Mouse (Mus musculus): Measurements from ENCODE around the gene Vps16. TPM values are rescaled to one million over a fixed set of nuclear protein-coding genes. Genes with fewer than 3 reads are reported as not detected.

Gene Vps16
- total and polyA plus RNA-seq, 3 experiments: 76.7 to 119 (median 113) TPM

DNA sequence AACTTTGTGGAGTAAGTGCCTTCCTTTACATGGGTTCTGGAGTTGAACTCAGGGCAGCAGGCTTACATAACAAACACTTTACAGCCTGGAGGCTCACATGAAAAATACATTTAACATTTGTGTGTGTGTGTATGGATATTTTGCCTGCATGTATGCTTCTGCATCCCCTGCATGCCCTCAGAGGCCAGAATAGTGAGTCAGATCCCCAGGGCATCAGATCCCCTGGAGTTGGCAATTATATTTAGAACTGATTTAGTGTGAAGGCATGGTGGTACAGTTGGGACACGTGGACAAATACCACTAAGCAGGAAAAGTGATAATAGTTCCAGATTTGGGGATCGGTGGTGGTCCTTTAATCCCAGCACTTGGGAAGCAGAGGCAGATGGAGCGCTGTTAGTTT is 35.4 kb downstream of the Vps16 start:
- DNase-seq (ENCODE audit: extremely low read depth): no peak
- Histone ChIP-seq H3K4me2 (ENCODE audit: insufficient read depth, low read depth, poor library complexity, severe bottlenecking) (no peak overlapping the region), H3K27me3 (replicated peaks) (no peaks in the 10 kb centered on the region), H3K4me3 (replicated peaks in 1 of 3; ENCODE audit: low read depth in 2 of 3, low read length in 2 of 3, poor library complexity in 1 of 3) (no peak overlapping the region), H3K4me1 (ENCODE audit: control insufficient read depth in 1 of 2, insufficient read depth in 2 of 2) (peaks cover 0 to 5% of the 10 kb centered on the region in 2 experiments; a peak in 1 of 4 replicates), H3K79me2 (replicated peaks; ENCODE audit: control insufficient read depth, extremely low read depth, insufficient read depth, poor library complexity, severe bottlenecking) (peaks cover 15% of the 10 kb centered on the region), H3K36me3 (replicated peaks in 1 of 2; ENCODE audit: control insufficient read depth in 1 of 2, insufficient read depth in 1 of 2, low read length in 1 of 2) (peaks cover 0 to 52% of the 10 kb centered on the region in 2 experiments), H3K27ac (ENCODE audit: insufficient read depth, low read depth) (no peak overlapping the region), H3K9ac (ENCODE audit: insufficient read depth, low read depth) (no peak overlapping the region), H3K9me3 (replicated peaks; ENCODE audit: low read length) (peaks cover 5% of the 10 kb centered on the region)
- TF ChIP-seq JUND (conservative IDR thresholded peaks at IDR 0.05; ENCODE audit: low read depth, low read length) (no peak), CHD2 (IDR thresholded peaks at IDR 0.05; ENCODE audit: low read length) (no peak), SIN3A (IDR thresholded peaks at IDR 0.05; ENCODE audit: low read length) (no peak), POLR2A (IDR thresholded peaks at IDR 0.05; ENCODE audit: low read depth, low read length) (no peak), JUN (IDR thresholded peaks at IDR 0.05; ENCODE audit: insufficient read depth, low read depth, low read length) (no peak), SMC3 (IDR thresholded peaks at IDR 0.05; ENCODE audit: low read depth, low read length) (no peak), ZNF384 (IDR thresholded peaks at IDR 0.05; ENCODE audit: low read depth, low read length) (no peak), MYC (IDR thresholded peaks at IDR 0.05; ENCODE audit: low read depth, low read length) (no peak), MXI1 (IDR thresholded peaks at IDR 0.05; ENCODE audit: low read depth, low read length) (no peak), USF1 (IDR thresholded peaks at IDR 0.05; ENCODE audit: low read depth, low read length) (no peak), MAFK (IDR thresholded peaks at IDR 0.05; ENCODE audit: insufficient replicate concordance, low read length) (no peak), BHLHE40 (IDR thresholded peaks at IDR 0.05; ENCODE audit: low read depth, low read length) (no peak), POLR2AphosphoS2 (IDR thresholded peaks at IDR 0.05; ENCODE audit: low read depth, low read length) (no peak), PAX5 (IDR thresholded peaks at IDR 0.05; ENCODE audit: low read length) (no peak), RAD21 (IDR thresholded peaks at IDR 0.05; ENCODE audit: low read depth, low read length) (no peak), MEF2A (IDR thresholded peaks at IDR 0.05; ENCODE audit: borderline replicate concordance, low read depth, low read length) (no peak), ETS1 (conservative IDR thresholded peaks at IDR 0.05; ENCODE audit: low read depth, low read length) (no peak), MAZ (IDR thresholded peaks at IDR 0.05; ENCODE audit: low read depth, low read length) (no peak)
- dilution Hi-C loops (cut with MboI; ENCODE audit: extremely low pct_ligation_motif_present, extremely low pct_unique_long_range_greater_than_20kb, low sequenced_read_pairs): no loop called here
- in situ Hi-C loops (cut with MboI; ENCODE audit: low pct_ligation_motif_present, low pct_unique_long_range_greater_than_20kb, low sequenced_read_pairs): no loop called here

DNA sequence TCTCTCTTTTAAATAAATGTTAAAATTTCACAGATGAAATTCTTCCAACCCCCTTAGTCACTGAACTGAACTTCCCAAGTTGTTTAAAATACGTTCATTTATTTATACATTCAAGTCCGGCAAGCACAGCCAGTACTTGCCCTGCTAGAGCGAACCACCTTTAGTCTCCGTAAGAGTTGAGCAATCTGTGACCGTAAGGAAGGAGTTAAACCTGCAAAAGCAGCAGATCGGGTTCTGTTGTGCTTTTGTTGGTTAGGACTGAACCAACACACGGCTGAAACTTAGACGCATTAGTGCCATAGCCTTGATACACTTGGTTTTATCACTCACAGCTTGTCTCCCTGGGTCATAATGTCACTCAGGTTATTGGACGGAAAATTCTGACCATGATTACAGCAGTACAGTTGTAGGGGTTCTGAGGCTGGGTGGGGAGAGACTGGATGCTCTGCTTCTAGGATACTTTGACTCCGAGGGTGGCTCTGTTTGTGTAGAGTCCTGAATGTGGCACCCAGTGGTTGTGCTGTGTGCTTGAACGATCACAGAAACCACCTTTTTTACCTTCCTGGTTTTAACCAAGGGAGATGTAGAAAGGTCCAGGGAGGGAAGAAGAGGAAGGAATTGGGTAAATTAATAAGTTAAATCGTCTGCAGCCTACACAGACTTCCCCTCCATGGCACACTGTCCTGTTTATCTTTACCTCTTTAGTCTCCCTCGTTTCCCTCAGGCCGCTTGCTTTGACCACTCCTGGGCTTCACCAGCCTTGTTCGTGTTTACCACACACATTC is 37.3 kb downstream of the Vps16 start:
- dilution Hi-C loops (cut with MboI; ENCODE audit: extremely low pct_ligation_motif_present, extremely low pct_unique_long_range_greater_than_20kb, low sequenced_read_pairs) (no loop called here), in situ Hi-C loops (cut with MboI; ENCODE audit: low pct_ligation_motif_present, low pct_unique_long_range_greater_than_20kb, low sequenced_read_pairs) (no loop called here)
- Histone ChIP-seq H3K9me3 (replicated peaks; ENCODE audit: low read length) (peaks cover 5% of the 10 kb centered on the region), H3K36me3 (replicated peaks in 1 of 2; ENCODE audit: control insufficient read depth in 1 of 2, insufficient read depth in 1 of 2, low read length in 1 of 2) (peaks cover 0 to 54% of the 10 kb centered on the region in 2 experiments), H3K27me3 (replicated peaks) (no peaks in the 10 kb centered on the region), H3K27ac (ENCODE audit: insufficient read depth, low read depth) (no peak overlapping the region), H3K4me2 (ENCODE audit: insufficient read depth, low read depth, poor library complexity, severe bottlenecking) (no peak overlapping the region), H3K4me1 (ENCODE audit: control insufficient read depth in 1 of 2, insufficient read depth in 2 of 2) (peaks cover 0 to 5% of the 10 kb centered on the region in 2 experiments; a peak in 1 of 4 replicates), H3K79me2 (replicated peaks; ENCODE audit: control insufficient read depth, extremely low read depth, insufficient read depth, poor library complexity, severe bottlenecking) (peaks cover 9% of the 10 kb centered on the region), H3K9ac (ENCODE audit: insufficient read depth, low read depth) (no peak overlapping the region), H3K4me3 (replicated peaks in 1 of 3; ENCODE audit: low read depth in 2 of 3, low read length in 2 of 3, poor library complexity in 1 of 3) (no peak overlapping the region)
- TF ChIP-seq CTCF (conservative IDR thresholded peaks at IDR 0.05 in 1 of 2, IDR thresholded peaks at IDR 0.05 in 1 of 2; ENCODE audit: low read depth in 2 of 2, low read length in 2 of 2): no peak
- no peak for TF ChIP-seq JUN (IDR thresholded peaks at IDR 0.05; ENCODE audit: insufficient read depth, low read depth, low read length)
- no peak for TF ChIP-seq ZMIZ1 (IDR thresholded peaks at IDR 0.05; ENCODE audit: low read depth, low read length)
- TF ChIP-seq ZC3H11A (IDR thresholded peaks at IDR 0.05; ENCODE audit: low read depth, low read length): no peak
- no peak for TF ChIP-seq ELF1 (IDR thresholded peaks at IDR 0.05; ENCODE audit: low read depth, low read length)
- no peak for TF ChIP-seq UBTF (IDR thresholded peaks at IDR 0.05; ENCODE audit: low read depth, low read length)
- no peak for TF ChIP-seq USF1 (IDR thresholded peaks at IDR 0.05; ENCODE audit: low read depth, low read length)
- no peak for TF ChIP-seq SMC3 (IDR thresholded peaks at IDR 0.05; ENCODE audit: low read depth, low read length)
- no peak for TF ChIP-seq E2F4 (IDR thresholded peaks at IDR 0.05; ENCODE audit: insufficient replicate concordance, low read depth, low read length)
- TF ChIP-seq USF2 (conservative IDR thresholded peaks at IDR 0.05; ENCODE audit: low read depth, low read length): no peak
- no peak for TF ChIP-seq RCOR1 (conservative IDR thresholded peaks at IDR 0.05; ENCODE audit: low read depth, low read length)
- DNase-seq (ENCODE audit: extremely low read depth): no peak
